Mouse (Mus musculus): ENCODE data around the gene Gm10322. TPM values are rescaled to one million over a fixed set of nuclear protein-coding genes. Genes with fewer than 3 reads are reported as not detected.
A peak's percentile ranks its signal among the peaks of the same experiment; 100 is the strongest.

The Gm10322 gene
- total and polyA plus RNA-seq, 3 experiments, result not detected

DNA sequence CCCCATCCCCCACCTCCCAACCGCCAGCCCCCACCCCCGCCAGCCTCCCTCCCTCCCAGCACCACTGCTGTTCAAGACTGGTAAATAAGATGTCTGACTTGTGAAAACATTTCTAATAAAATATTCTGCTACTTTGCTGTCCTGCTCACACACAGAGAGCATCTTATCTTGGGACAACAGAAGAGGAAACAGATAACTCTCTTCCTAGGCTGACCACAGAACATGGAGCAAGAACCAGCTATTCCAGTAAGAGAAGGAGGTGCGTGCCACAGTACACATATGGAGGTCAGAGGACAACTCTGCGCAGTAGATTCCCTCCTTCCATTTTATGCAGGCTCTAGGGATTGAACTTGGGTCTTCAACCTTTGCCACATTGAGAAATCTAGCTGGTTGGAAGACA lies 44.6 kb upstream of the Gm10322 start:
- H3K9me3 ChIP-seq (replicated peaks), result peaks cover 7% of the 10 kb centered on the region; the same call in 1 of the 2 replicates
- H3K4me1 ChIP-seq (ENCODE audit: insufficient read depth, low read depth, low read length), result peaks cover 30% of the 10 kb centered on the region
- peak; percentile 53 for TF ChIP-seq TAL1 (conservative IDR thresholded peaks at IDR 0.05; ENCODE audit: low read depth, low read length)
- no peak for TF ChIP-seq GATA2 (IDR thresholded peaks at IDR 0.05; ENCODE audit: borderline replicate concordance, low read depth, low read length)
- H3K4me3 ChIP-seq (ENCODE audit: low read depth, low read length), result no peak overlapping the region
- DNase-seq (ENCODE audit: low spot score) (peak; percentile 20), ATAC-seq (ENCODE audit: extremely low read depth, insufficient number of reproducible peaks, low FRiP score, poor library complexity, severe bottlenecking) (peak; percentile 82)
- H3K27me3 ChIP-seq (ENCODE audit: insufficient read depth, low read length), result no peaks in the 10 kb centered on the region
- peaks cover 10% of the 10 kb centered on the region for H3K36me3 ChIP-seq (replicated peaks)

DNA sequence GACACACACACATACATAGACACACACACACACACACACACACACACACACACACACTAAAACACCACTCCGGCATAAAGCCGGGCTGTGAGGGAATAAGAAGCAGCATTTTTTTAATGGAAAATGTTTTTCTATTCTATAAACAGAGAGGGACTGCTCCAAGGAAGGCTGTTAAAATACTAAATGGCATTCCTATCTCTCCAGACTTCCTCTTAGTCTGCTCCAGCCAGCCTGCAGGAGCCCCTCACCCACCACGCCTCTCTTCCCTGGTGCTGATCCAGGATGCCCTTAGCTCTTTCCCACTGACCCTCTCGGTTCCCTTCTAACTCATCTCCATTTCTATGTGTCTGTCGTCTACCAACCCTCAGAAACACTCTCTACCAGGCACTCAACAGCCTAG lies 43.9 kb upstream of the Gm10322 start:
- Histone ChIP-seq H3K36me3 (replicated peaks) (peaks cover 10% of the 10 kb centered on the region), H3K4me1 (ENCODE audit: insufficient read depth, low read depth, low read length) (peaks cover 33% of the 10 kb centered on the region), H3K9me3 (replicated peaks) (peaks cover 7% of the 10 kb centered on the region; the same call in 1 of the 2 replicates), H3K27me3 (ENCODE audit: insufficient read depth, low read length) (no peaks in the 10 kb centered on the region), H3K4me3 (ENCODE audit: low read depth, low read length) (no peak overlapping the region)
- DNase-seq (ENCODE audit: low spot score) (no peak), ATAC-seq (ENCODE audit: extremely low read depth, insufficient number of reproducible peaks, low FRiP score, poor library complexity, severe bottlenecking) (no peak)
- TF ChIP-seq TAL1 (conservative IDR thresholded peaks at IDR 0.05; ENCODE audit: low read depth, low read length) (no peak), CTCF (IDR thresholded peaks at IDR 0.05; ENCODE audit: low read depth, low read length) (no peak), POLR2AphosphoS5 (IDR thresholded peaks at IDR 0.05; ENCODE audit: insufficient replicate concordance, low read depth, low read length) (no peak), GATA2 (IDR thresholded peaks at IDR 0.05; ENCODE audit: borderline replicate concordance, low read depth, low read length) (no peak), GATA1 (IDR thresholded peaks at IDR 0.05; ENCODE audit: borderline replicate concordance, low read length) (no peak)

DNA sequence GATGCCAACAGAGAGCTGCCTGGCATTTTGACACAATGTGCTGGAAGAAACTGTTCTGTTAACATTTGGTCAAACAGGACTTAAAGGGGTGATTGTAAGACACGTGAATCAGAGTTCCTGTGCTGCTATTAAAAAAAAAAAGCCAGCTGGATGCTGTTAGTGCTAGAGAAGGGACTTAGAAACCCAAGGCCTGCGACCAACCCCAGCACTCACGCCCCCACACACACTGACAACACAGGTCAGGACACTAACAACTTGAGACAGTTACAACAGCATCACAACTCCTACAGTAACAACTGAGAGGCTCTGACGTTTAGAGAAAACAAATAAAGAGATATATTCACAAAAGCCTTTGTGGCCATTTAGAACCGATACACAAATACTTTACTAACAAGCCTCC lies 39.6 kb upstream of the Gm10322 start:
- Histone ChIP-seq H3K27me3 (ENCODE audit: insufficient read depth, low read length) (no peaks in the 10 kb centered on the region), H3K36me3 (replicated peaks) (no peaks in the 10 kb centered on the region), H3K4me1 (ENCODE audit: insufficient read depth, low read depth, low read length) (peaks cover 38% of the 10 kb centered on the region), H3K4me3 (ENCODE audit: low read depth, low read length) (no peak overlapping the region), H3K9me3 (replicated peaks) (peaks cover 7% of the 10 kb centered on the region; the same call in 1 of the 2 replicates)
- TF ChIP-seq GATA1 (IDR thresholded peaks at IDR 0.05; ENCODE audit: borderline replicate concordance, low read length) (no peak), POLR2AphosphoS5 (IDR thresholded peaks at IDR 0.05; ENCODE audit: insufficient replicate concordance, low read depth, low read length) (no peak), GATA2 (IDR thresholded peaks at IDR 0.05; ENCODE audit: borderline replicate concordance, low read depth, low read length) (no peak), TAL1 (conservative IDR thresholded peaks at IDR 0.05; ENCODE audit: low read depth, low read length) (no peak), CTCF (IDR thresholded peaks at IDR 0.05; ENCODE audit: low read depth, low read length) (no peak)
- ATAC-seq (ENCODE audit: extremely low read depth, insufficient number of reproducible peaks, low FRiP score, poor library complexity, severe bottlenecking) (no peak), DNase-seq (ENCODE audit: low spot score) (no peak)

GRCm38 (mm10) chr10:59577871-59578801 lies 37.7 kb upstream of the Gm10322 start:
- Histone ChIP-seq H3K36me3 (replicated peaks) (peaks cover 2% of the 10 kb centered on the region), H3K9me3 (replicated peaks) (0 out of 2 replicates have a peak, but pooled peaks cover 3% of the 10 kb centered on the region), H3K4me1 (ENCODE audit: insufficient read depth, low read depth, low read length) (peaks cover 29% of the 10 kb centered on the region), H3K27me3 (ENCODE audit: insufficient read depth, low read length) (no peaks in the 10 kb centered on the region), H3K4me3 (ENCODE audit: low read depth, low read length) (no peak overlapping the region)
- DNase-seq (ENCODE audit: low spot score) (no peak), ATAC-seq (ENCODE audit: extremely low read depth, insufficient number of reproducible peaks, low FRiP score, poor library complexity, severe bottlenecking) (no peak)
- TF ChIP-seq GATA1 (IDR thresholded peaks at IDR 0.05; ENCODE audit: borderline replicate concordance, low read length) (no peak), GATA2 (IDR thresholded peaks at IDR 0.05; ENCODE audit: borderline replicate concordance, low read depth, low read length) (no peak), TAL1 (conservative IDR thresholded peaks at IDR 0.05; ENCODE audit: low read depth, low read length) (no peak), CTCF (IDR thresholded peaks at IDR 0.05; ENCODE audit: low read depth, low read length) (no peak), POLR2AphosphoS5 (IDR thresholded peaks at IDR 0.05; ENCODE audit: insufficient replicate concordance, low read depth, low read length) (no peak)

- DNase-seq (ENCODE audit: low spot score) (no peak), ATAC-seq (ENCODE audit: extremely low read depth, insufficient number of reproducible peaks, low FRiP score, poor library complexity, severe bottlenecking) (no peak)
- TF ChIP-seq GATA1 (IDR thresholded peaks at IDR 0.05; ENCODE audit: borderline replicate concordance, low read length) (no peak), CTCF (IDR thresholded peaks at IDR 0.05; ENCODE audit: low read depth, low read length) (no peak), GATA2 (IDR thresholded peaks at IDR 0.05; ENCODE audit: borderline replicate concordance, low read depth, low read length) (no peak), TAL1 (conservative IDR thresholded peaks at IDR 0.05; ENCODE audit: low read depth, low read length) (no peak), POLR2AphosphoS5 (IDR thresholded peaks at IDR 0.05; ENCODE audit: insufficient replicate concordance, low read depth, low read length) (no peak)
- no peak overlapping the region for H3K4me3 ChIP-seq (ENCODE audit: low read depth, low read length)
- H3K27me3 ChIP-seq (ENCODE audit: insufficient read depth, low read length), result no peaks in the 10 kb centered on the region
- peaks cover 26% of the 10 kb centered on the region for H3K4me1 ChIP-seq (ENCODE audit: insufficient read depth, low read depth, low read length)
- H3K9me3 ChIP-seq (replicated peaks), result no peaks in the 10 kb centered on the region
- H3K36me3 ChIP-seq (replicated peaks), result peaks cover 6% of the 10 kb centered on the region
Observed at GRCm38 (mm10) chr10:59579645-59580044, 36.2 kb upstream of the Gm10322 start.

GRCm38 (mm10) chr10:59580593-59581149 lies 35.2 kb upstream of the Gm10322 start:
- TF ChIP-seq GATA1 (IDR thresholded peaks at IDR 0.05; ENCODE audit: borderline replicate concordance, low read length) (no peak), POLR2AphosphoS5 (IDR thresholded peaks at IDR 0.05; ENCODE audit: insufficient replicate concordance, low read depth, low read length) (no peak), CTCF (IDR thresholded peaks at IDR 0.05; ENCODE audit: low read depth, low read length) (no peak), GATA2 (IDR thresholded peaks at IDR 0.05; ENCODE audit: borderline replicate concordance, low read depth, low read length) (no peak), TAL1 (conservative IDR thresholded peaks at IDR 0.05; ENCODE audit: low read depth, low read length) (no peak)
- ATAC-seq (ENCODE audit: extremely low read depth, insufficient number of reproducible peaks, low FRiP score, poor library complexity, severe bottlenecking) (no peak), DNase-seq (ENCODE audit: low spot score) (no peak)
- Histone ChIP-seq H3K27me3 (ENCODE audit: insufficient read depth, low read length) (no peaks in the 10 kb centered on the region), H3K9me3 (replicated peaks) (no peaks in the 10 kb centered on the region), H3K4me1 (ENCODE audit: insufficient read depth, low read depth, low read length) (peaks cover 26% of the 10 kb centered on the region), H3K4me3 (ENCODE audit: low read depth, low read length) (no peak overlapping the region), H3K36me3 (replicated peaks) (peaks cover 6% of the 10 kb centered on the region)
